Mouse (Mus musculus): ENCODE measurements at regions not wholly inside any gene's neighbourhood (a gene's known extent, or its start where the extent isn't known, plus 50 kb on each side); places are given as distances from the start of the nearest gene placed in this dataset.
A peak's percentile ranks its signal among the peaks of the same experiment; 100 is the strongest.

- DNase-seq (ENCODE audit: low spot score) (no peak), ATAC-seq (replicated peaks; ENCODE audit: insufficient number of reproducible peaks, low FRiP score, low TSS enrichment, low read depth) (no peak)
- Histone ChIP-seq H3K9ac (replicated peaks; ENCODE audit: low read length) (no peak overlapping the region), H3K27ac (replicated peaks; ENCODE audit: low read depth, low read length) (no peak overlapping the region), H3K4me1 (ENCODE audit: control insufficient read depth, insufficient read depth, low read length) (no peaks in the 10 kb centered on the region), H3K4me2 (ENCODE audit: low read depth, low read length) (no peak overlapping the region), H3K4me3 (ENCODE audit: low read depth, low read length) (no peak overlapping the region), H3K27me3 (ENCODE audit: control insufficient read depth, insufficient read depth, low read length) (no peaks in the 10 kb centered on the region), H3K9me3 (replicated peaks; ENCODE audit: control insufficient read depth, low read length) (no peaks in the 10 kb centered on the region), H3K36me3 (replicated peaks; ENCODE audit: control insufficient read depth, insufficient read depth, low read depth, low read length) (no peaks in the 10 kb centered on the region)
- WGBS, result 87% methylated on average over 8 of the region's 8 CpGs
Measured at GRCm38 (mm10) chr2:51316452-51316851, 167.5 kb upstream of the Rnd3 start.

- Histone ChIP-seq H3K36me3 (replicated peaks; ENCODE audit: control insufficient read depth, insufficient read depth, low read depth, low read length) (no peaks in the 10 kb centered on the region), H3K27me3 (ENCODE audit: control insufficient read depth, insufficient read depth, low read length) (no peaks in the 10 kb centered on the region), H3K4me3 (ENCODE audit: low read depth, low read length) (no peak overlapping the region), H3K4me1 (ENCODE audit: control insufficient read depth, insufficient read depth, low read length) (no peaks in the 10 kb centered on the region), H3K4me2 (ENCODE audit: low read depth, low read length) (no peak overlapping the region), H3K27ac (replicated peaks; ENCODE audit: low read depth, low read length) (no peak overlapping the region), H3K9ac (replicated peaks; ENCODE audit: low read length) (no peak overlapping the region), H3K9me3 (replicated peaks; ENCODE audit: control insufficient read depth, low read length) (no peaks in the 10 kb centered on the region)
- DNase-seq (ENCODE audit: low spot score) (peak; percentile 52), ATAC-seq (replicated peaks; ENCODE audit: insufficient number of reproducible peaks, low FRiP score, low TSS enrichment, low read depth) (no peak)
- 46% methylated on average over 4 of the region's 4 CpGs for WGBS
Measured at GRCm38 (mm10) chr2:51313414-51313813, 164.5 kb upstream of the Rnd3 start.

GRCm38 (mm10) chr2:51306257-51306656, 157.3 kb upstream of the Rnd3 start:
- H3K27me3 ChIP-seq (ENCODE audit: control insufficient read depth, insufficient read depth, low read length), result no peaks in the 10 kb centered on the region
- no peak overlapping the region for H3K9ac ChIP-seq (replicated peaks; ENCODE audit: low read length)
- H3K27ac ChIP-seq (replicated peaks; ENCODE audit: low read depth, low read length), result no peak overlapping the region
- DNase-seq (ENCODE audit: low spot score) (no peak), ATAC-seq (replicated peaks; ENCODE audit: insufficient number of reproducible peaks, low FRiP score, low TSS enrichment, low read depth) (no peak)
- no peak overlapping the region for H3K4me2 ChIP-seq (ENCODE audit: low read depth, low read length)
- 93% methylated on average over 1 of the region's 1 CpGs for WGBS
- no peaks in the 10 kb centered on the region for H3K9me3 ChIP-seq (replicated peaks; ENCODE audit: control insufficient read depth, low read length)
- H3K36me3 ChIP-seq (replicated peaks; ENCODE audit: control insufficient read depth, insufficient read depth, low read depth, low read length), result no peaks in the 10 kb centered on the region
- H3K4me3 ChIP-seq (ENCODE audit: low read depth, low read length), result no peak overlapping the region
- H3K4me1 ChIP-seq (ENCODE audit: control insufficient read depth, insufficient read depth, low read length), result no peaks in the 10 kb centered on the region

- DNase-seq (ENCODE audit: low spot score) (peak; percentile 44), ATAC-seq (replicated peaks; ENCODE audit: insufficient number of reproducible peaks, low FRiP score, low TSS enrichment, low read depth) (no peak)
- Histone ChIP-seq H3K4me2 (ENCODE audit: low read depth, low read length) (no peak overlapping the region), H3K4me3 (ENCODE audit: low read depth, low read length) (no peak overlapping the region), H3K4me1 (ENCODE audit: control insufficient read depth, insufficient read depth, low read length) (no peaks in the 10 kb centered on the region), H3K27ac (replicated peaks; ENCODE audit: low read depth, low read length) (no peak overlapping the region), H3K36me3 (replicated peaks; ENCODE audit: control insufficient read depth, insufficient read depth, low read depth, low read length) (no peaks in the 10 kb centered on the region), H3K9ac (replicated peaks; ENCODE audit: low read length) (no peak overlapping the region), H3K27me3 (ENCODE audit: control insufficient read depth, insufficient read depth, low read length) (no peaks in the 10 kb centered on the region), H3K9me3 (replicated peaks; ENCODE audit: control insufficient read depth, low read length) (no peaks in the 10 kb centered on the region)
- WGBS, result 48% methylated on average over 6 of the region's 6 CpGs
Measured at GRCm38 (mm10) chr2:51305411-51305810, 156.5 kb upstream of the Rnd3 start.

GRCm38 (mm10) chr2:51304694-51305093, 155.8 kb upstream of the Rnd3 start:
- Histone ChIP-seq H3K4me3 (ENCODE audit: low read depth, low read length) (no peak overlapping the region), H3K27me3 (ENCODE audit: control insufficient read depth, insufficient read depth, low read length) (no peaks in the 10 kb centered on the region), H3K36me3 (replicated peaks; ENCODE audit: control insufficient read depth, insufficient read depth, low read depth, low read length) (no peaks in the 10 kb centered on the region), H3K9me3 (replicated peaks; ENCODE audit: control insufficient read depth, low read length) (no peaks in the 10 kb centered on the region), H3K4me1 (ENCODE audit: control insufficient read depth, insufficient read depth, low read length) (no peaks in the 10 kb centered on the region), H3K9ac (replicated peaks; ENCODE audit: low read length) (no peak overlapping the region), H3K4me2 (ENCODE audit: low read depth, low read length) (no peak overlapping the region), H3K27ac (replicated peaks; ENCODE audit: low read depth, low read length) (no peak overlapping the region)
- no peak for ATAC-seq (replicated peaks; ENCODE audit: insufficient number of reproducible peaks, low FRiP score, low TSS enrichment, low read depth)
- WGBS, result 70% methylated on average over 6 of the region's 6 CpGs
- no peak for DNase-seq (ENCODE audit: low spot score)

GRCm38 (mm10) chr2:51290659-51291260, 141.8 kb upstream of the Rnd3 start:
- ATAC-seq (replicated peaks; ENCODE audit: insufficient number of reproducible peaks, low FRiP score, low TSS enrichment, low read depth) (no peak), DNase-seq (ENCODE audit: low spot score) (no peak)
- no peak overlapping the region for H3K4me2 ChIP-seq (ENCODE audit: low read depth, low read length)
- H3K9ac ChIP-seq (replicated peaks; ENCODE audit: low read length), result no peak overlapping the region
- H3K4me3 ChIP-seq (ENCODE audit: low read depth, low read length), result no peak overlapping the region
- H3K4me1 ChIP-seq (ENCODE audit: control insufficient read depth, insufficient read depth, low read length), result no peaks in the 10 kb centered on the region
- H3K36me3 ChIP-seq (replicated peaks; ENCODE audit: control insufficient read depth, insufficient read depth, low read depth, low read length), result no peaks in the 10 kb centered on the region
- no peaks in the 10 kb centered on the region for H3K27me3 ChIP-seq (ENCODE audit: control insufficient read depth, insufficient read depth, low read length)
- H3K27ac ChIP-seq (replicated peaks; ENCODE audit: low read depth, low read length), result no peak overlapping the region
- no peaks in the 10 kb centered on the region for H3K9me3 ChIP-seq (replicated peaks; ENCODE audit: control insufficient read depth, low read length)
- 41% methylated on average over 5 of the region's 5 CpGs for WGBS

GRCm38 (mm10) chr2:51288678-51289077, 139.8 kb upstream of the Rnd3 start:
- Histone ChIP-seq H3K4me3 (ENCODE audit: low read depth, low read length) (no peak overlapping the region), H3K9ac (replicated peaks; ENCODE audit: low read length) (no peak overlapping the region), H3K4me1 (ENCODE audit: control insufficient read depth, insufficient read depth, low read length) (no peaks in the 10 kb centered on the region), H3K9me3 (replicated peaks; ENCODE audit: control insufficient read depth, low read length) (no peaks in the 10 kb centered on the region), H3K27ac (replicated peaks; ENCODE audit: low read depth, low read length) (no peak overlapping the region), H3K27me3 (ENCODE audit: control insufficient read depth, insufficient read depth, low read length) (no peaks in the 10 kb centered on the region), H3K4me2 (ENCODE audit: low read depth, low read length) (no peak overlapping the region), H3K36me3 (replicated peaks; ENCODE audit: control insufficient read depth, insufficient read depth, low read depth, low read length) (no peaks in the 10 kb centered on the region)
- WGBS, result 91% methylated on average over 3 of the region's 3 CpGs
- no peak for ATAC-seq (replicated peaks; ENCODE audit: insufficient number of reproducible peaks, low FRiP score, low TSS enrichment, low read depth)
- DNase-seq (ENCODE audit: low spot score), result no peak

GRCm38 (mm10) chr2:51285632-51286031, 136.7 kb upstream of the Rnd3 start:
- Histone ChIP-seq H3K4me1 (ENCODE audit: control insufficient read depth, insufficient read depth, low read length) (no peaks in the 10 kb centered on the region), H3K4me3 (ENCODE audit: low read depth, low read length) (no peak overlapping the region), H3K9ac (replicated peaks; ENCODE audit: low read length) (no peak overlapping the region), H3K27me3 (ENCODE audit: control insufficient read depth, insufficient read depth, low read length) (no peaks in the 10 kb centered on the region), H3K4me2 (ENCODE audit: low read depth, low read length) (no peak overlapping the region), H3K36me3 (replicated peaks; ENCODE audit: control insufficient read depth, insufficient read depth, low read depth, low read length) (no peaks in the 10 kb centered on the region), H3K27ac (replicated peaks; ENCODE audit: low read depth, low read length) (no peak overlapping the region), H3K9me3 (replicated peaks; ENCODE audit: control insufficient read depth, low read length) (no peaks in the 10 kb centered on the region)
- DNase-seq (ENCODE audit: low spot score) (no peak), ATAC-seq (replicated peaks; ENCODE audit: insufficient number of reproducible peaks, low FRiP score, low TSS enrichment, low read depth) (no peak)
- WGBS, result 84% methylated on average over 1 of the region's 1 CpGs

Data from embryonic facial prominence, embryonic 11.5 days (tissue).